Mouse (Mus musculus) adrenal gland, postnatal 10 days (tissue): ENCODE results near the gene Ube2u. TPM values are rescaled to one million over a fixed set of nuclear protein-coding genes. Genes with fewer than 3 reads are reported as not detected.
"Not testable (repeated sequence)": the region's sequence is repeated elsewhere in the genome, so short reads cannot be mapped to it uniquely, and the experiment has no call there.

ENCODE experiments used
- DNase-seq: peaks from one replicate; pipeline ENCODE4 v3.0.0; 2021; ENCODE audit warnings: mixed read lengths
- long read RNA-seq, 2 experiments: library from polyadenylated mRNA; stranded (forward); transcript quantifications; one replicate each; pipeline ENCODE4 v2.0.0; 2021
- total RNA-seq, 2 experiments: library from RNA; stranded (reverse); gene quantifications; 2 replicates each; pipeline ENCODE4 v1.2.3; 2021

Ube2u gene
- not detected for total RNA-seq
- long read RNA-seq, experiment 1, partial matches to known transcripts = 0 of 2 reads
- long read RNA-seq, experiment 1, other reads (novel, unspliced or antisense) = 1 of 2 reads
- long read RNA-seq, experiment 2 = 0 reads

DNA sequence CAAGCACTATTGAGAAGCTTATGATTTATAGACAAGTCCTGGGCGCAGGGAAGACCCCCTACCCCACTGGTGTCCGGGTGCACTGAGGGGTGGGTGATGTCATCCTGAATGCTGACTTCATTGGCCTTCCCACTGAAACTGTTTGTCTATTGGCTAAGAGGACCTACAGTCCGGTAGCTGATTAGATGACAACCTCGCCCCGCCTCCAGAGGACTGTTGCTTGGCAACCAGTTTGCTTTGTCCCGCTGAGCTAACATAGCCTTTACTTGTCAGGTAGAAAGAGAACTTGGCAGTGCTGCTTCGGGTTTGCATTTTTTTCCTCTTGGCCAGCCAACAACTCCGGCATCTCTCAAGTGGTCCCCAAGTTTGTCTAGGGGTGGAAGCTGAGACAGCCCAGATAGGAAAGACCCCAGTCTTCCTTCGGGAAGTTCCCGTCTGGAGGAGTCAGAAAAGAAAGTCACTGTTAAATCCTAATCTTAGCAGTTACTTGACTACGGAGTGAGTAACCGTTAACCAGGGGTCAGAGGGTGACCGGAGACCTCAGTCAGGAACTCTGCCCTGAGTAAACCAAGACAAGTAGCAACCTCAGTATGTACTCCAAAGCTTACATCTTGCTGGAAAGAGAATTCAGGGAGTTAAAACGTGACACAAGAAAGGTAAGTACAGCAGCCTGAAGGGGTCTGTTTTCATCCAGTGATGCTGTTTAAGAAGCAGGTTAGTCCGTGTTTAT is at the start of gene Ube2u:
Gene Ube2u (plus strand): TSS at position 258 of the 730 bp plus-strand sequence.
- DNase-seq = peak; percentile 72

DNA sequence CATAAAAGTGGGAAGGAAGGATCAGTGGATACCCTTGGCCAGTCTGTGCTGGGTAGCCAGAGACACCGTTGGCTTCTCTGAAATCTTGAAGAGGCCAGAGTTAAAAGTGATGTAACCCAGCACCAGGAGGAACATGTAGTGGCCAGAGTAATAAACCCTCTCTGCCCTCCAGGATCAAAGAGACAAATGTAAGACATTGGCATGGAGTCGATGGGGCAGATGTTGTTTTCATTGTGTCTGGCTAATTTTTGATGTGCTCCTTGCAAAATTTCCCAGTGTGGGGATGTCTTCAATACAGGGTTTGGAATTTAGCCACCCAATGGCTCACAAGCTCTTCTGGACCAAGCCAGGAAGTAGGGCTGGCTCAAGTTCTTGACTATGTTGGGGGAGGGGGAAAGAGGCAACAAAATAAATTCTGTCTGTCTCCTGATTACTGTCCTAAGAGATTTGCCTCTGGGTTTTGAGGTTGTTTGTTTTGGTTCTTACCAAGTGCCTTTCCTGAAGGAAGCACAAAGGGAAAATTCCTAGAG is 49.2 kb upstream of the Ube2u start:
- DNase-seq = no peak

GRCm38 (mm10) chr4:100435281-100436168 is 43.1 kb upstream of the Ube2u start:
- no peak for DNase-seq

- no peak for DNase-seq
These were observed 42.5 kb upstream of the Ube2u start for GRCm38 (mm10) chr4:100436169-100436547.

DNA sequence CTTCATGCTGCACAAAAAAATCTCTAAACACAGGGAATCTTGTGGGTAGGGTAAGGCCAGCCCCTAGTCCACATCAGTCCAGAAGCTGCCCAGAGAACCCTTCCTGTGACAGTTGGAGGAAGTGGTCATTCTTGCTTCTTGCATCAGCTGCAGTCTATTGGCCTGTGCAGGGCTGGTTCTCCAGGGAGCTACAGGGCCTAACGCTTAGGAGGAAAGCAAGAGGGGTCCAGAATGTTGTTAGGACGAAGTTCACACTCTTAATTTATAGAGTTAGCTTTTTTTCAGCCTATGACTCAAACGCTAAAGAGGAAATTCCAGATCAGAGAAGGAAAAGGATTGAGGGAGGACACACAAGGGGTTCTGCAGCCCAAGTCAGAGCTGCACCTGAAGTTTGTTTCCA is 31.8 kb upstream of the Ube2u start:
- no peak for DNase-seq

- no peak for DNase-seq
These were observed 16.0 kb upstream of the Ube2u start for GRCm38 (mm10) chr4:100462493-100463120.

DNA sequence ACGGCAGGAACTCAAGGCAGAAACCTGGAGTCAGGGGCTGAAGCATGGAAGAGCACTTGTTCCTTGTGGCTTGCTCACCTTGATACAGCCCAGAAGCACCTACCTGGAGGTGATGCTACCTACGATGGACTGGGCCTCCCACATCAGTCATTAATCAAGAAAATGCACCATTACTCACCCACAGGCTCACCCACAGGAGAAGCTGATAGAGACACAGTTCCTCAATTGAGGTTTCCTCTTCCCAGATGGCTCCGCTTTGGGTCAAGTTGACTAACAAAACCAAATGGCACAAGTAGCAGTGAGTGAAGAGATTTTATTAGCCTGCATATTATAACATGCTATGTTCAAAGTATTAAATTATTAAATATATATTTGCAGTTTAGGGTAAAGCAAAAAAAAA is 9.8 kb downstream of the Ube2u start:
- no peak for DNase-seq

DNA sequence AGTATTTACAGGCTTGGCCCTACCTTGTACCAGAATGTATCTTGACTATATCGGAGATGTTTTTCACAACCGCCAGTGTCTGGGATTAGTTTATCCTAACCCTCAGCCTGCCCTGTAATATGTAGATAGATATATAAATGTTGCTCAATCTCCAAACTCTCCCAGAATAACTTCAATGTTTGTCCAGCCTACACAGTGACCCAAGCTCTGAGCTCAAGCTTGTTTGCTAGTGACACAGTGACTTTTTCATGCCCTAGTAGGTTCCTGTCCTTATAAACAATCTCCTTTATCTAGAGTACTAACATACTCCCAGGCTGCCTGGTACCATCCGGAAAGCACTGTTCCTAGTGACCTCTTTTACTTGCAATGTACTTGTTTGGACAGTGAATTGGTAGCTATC is 16.5 kb downstream of the Ube2u start:
- DNase-seq = no peak

DNA sequence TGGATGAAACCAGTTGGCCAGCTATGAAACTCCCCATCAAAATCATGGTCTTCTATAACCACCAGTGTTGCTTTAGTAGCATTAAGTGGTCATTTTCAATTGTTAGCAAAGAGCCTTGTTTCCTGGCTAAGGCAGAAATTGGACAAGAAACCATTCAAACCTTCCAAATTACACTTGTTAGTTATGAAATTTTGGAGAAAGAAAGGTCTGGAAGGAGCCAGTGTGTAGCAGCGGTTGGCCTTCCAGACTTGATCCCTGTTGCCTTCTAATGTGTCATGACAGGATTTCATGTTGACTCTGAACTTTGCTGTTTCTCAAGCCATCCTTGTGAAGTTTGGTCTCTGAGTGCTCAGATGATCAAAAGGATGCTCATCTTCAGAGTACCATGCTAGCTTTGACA is 17.9 kb downstream of the Ube2u start:
- no peak for DNase-seq

DNA sequence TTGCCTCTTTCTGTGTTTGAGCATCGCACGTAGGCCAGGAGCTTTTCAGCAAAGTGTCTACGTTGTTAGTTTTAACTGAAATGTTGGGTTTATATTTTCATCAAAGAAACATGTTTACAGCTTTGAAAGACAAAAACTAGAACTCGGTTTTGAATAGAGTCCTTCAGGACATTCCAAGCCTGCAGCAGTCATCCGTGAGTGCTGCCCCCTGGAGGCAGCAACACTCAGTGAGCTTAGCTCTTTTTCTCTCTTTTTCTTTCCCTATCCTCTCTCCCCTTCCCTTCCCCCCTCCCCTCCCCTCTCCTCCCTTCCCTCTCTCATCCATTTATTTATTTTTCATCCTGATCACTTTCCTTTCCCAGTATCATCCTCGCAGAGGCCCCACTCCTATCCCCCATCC is 19.5 kb downstream of the Ube2u start:
- DNase-seq = peak; percentile 38

GRCm38 (mm10) chr4:100499037-100499601 is 20.5 kb downstream of the Ube2u start:
- not testable (repeated sequence) for DNase-seq

- DNase-seq = no peak
These were observed 24.7 kb downstream of the Ube2u start for GRCm38 (mm10) chr4:100503337-100503736.

- no peak for DNase-seq
These were observed 39.0 kb downstream of the Ube2u start for GRCm38 (mm10) chr4:100517646-100518045.

- DNase-seq = no peak
These were observed 43.9 kb downstream of the Ube2u start for GRCm38 (mm10) chr4:100522534-100522933.

- no peak for DNase-seq
These were observed 46.1 kb downstream of the Ube2u start for GRCm38 (mm10) chr4:100524741-100525140.

DNA sequence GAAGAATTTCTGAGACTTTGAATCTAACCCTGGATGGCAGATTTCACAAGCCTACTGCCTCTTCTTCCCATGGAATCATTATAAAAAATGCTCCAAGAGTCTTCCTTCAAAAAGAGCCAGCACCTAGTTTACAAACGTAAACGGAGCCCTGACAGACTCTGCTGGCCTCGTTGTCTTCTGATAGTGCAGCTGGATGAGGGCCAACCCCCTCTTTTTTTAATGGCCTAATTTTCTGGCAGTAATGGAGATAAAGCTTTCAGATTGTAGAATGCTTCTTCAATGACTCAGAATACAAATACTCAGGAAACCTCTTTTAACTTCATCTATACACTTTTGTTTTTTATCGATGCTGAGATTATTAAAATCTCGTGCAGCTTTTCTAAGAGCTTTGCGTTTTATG is 47.6 kb downstream of the Ube2u start:
- DNase-seq = peak; percentile 72

DNA sequence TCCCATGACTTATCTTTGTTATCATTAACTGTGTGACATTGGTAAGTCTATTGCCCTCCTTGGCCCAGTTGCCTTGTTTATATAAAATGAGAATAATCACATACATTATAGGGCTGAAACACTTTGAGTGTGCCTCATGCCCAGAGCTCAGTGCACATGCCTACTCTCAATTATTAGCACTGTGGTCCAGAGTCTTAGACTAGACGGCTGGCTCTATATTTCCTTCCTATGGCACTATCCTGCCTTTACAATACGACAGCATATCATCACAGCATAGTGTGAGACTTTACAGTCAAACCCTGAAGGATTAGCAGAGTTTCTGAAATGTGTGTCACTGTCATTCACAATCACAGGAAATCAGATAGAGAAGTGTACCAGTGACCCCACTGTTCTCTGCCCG is 48.4 kb downstream of the Ube2u start:
- DNase-seq = no peak

GRCm38 (mm10) chr4:100527554-100528001 is 48.9 kb downstream of the Ube2u start:
- DNase-seq = peak; percentile 4

GRCm38 (mm10) chr4:100533607-100534006 is 55.0 kb downstream of the Ube2u start:
- no peak for DNase-seq

DNA sequence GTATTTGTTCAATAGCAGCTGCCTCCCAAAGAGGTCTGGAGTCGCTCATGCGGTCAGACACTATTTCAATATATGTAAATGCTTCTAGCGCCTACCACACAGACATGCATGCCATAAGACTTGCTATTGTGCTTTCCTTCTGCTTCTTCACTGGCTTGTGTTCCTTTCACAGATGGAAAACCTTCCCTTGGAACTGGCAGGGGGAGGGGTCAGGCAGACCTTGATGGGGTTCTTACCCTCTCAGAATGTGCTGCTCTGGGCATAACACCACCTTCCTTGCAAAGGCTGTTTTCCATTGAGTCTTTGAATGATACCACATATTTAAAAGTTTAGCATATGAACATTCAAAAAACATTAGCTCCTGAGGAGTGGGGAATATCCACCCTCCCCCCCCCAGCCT is 56.3 kb downstream of the Ube2u start:
- DNase-seq = no peak

DNA sequence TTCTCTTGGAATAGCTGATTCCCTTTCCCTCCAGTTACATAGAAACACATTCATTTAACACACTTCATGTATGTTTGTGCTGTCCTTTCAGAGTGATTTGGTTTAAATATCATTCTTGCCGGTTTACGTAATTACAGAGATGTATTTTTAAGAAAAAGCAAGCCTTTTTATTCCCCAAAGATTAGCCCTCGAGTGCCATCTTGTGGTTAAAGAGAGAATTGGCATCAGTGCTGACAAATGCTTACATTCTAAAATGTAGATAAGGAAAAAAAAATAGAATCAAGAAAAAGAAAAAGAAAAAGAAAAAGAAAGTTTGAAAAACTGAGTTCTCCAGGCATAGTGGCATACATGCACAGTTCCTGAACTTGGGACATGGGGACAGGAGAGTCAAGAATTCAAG is 59.2 kb downstream of the Ube2u start:
- DNase-seq = peak; percentile 63

GRCm38 (mm10) chr4:100539483-100539882 is 60.8 kb downstream of the Ube2u start:
- DNase-seq = no peak
